Mouse (Mus musculus) gastrocnemius, postnatal 25 days (tissue): ENCODE data around the gene Acot5. TPM values are rescaled to one million over a fixed set of nuclear protein-coding genes. Genes with fewer than 3 reads are reported as not detected.
"Not testable (repeated sequence)": the region's sequence is repeated elsewhere in the genome, so short reads cannot be mapped to it uniquely, and the experiment has no call there.

Experiments
- DNase-seq: peaks from one replicate; pipeline ENCODE4 v3.0.0; 2022
- total RNA-seq, 2 experiments: library from RNA; stranded (reverse); gene quantifications; 1 replicate in 1 of 2; 2 replicates in 1 of 2; pipeline ENCODE4 v1.2.3; 2021

Gene Acot5
- total RNA-seq, 2 experiments from 2014 or later: not detected

- DNase-seq: no peak
These were observed 5.9 kb upstream of the Acot5 start for GRCm38 (mm10) chr12:84063228-84063627.

- no peak for DNase-seq
These were observed 5.3 kb upstream of the Acot5 start for GRCm38 (mm10) chr12:84063833-84064232.

GRCm38 (mm10) chr12:84064621-84065020, 4.5 kb upstream of the Acot5 start:
- no peak for DNase-seq

DNA sequence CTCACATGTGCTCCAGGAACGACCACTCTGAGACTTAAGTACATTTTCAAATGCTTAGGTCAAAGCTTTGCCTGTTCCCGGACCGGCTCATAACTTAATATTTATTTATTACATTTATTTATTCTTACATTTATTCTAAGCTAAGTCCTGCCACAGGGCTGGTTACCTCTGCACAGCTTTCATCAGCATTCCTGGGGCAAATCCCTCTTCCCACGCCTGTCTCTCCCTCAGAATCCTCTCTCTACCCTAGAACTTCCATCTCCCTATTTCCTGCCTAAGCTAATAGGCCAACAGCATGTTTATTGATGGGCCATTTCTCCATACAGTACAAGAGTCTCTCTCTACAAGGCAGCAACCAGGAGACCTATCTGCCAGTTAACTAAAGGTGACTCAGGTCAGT, 1.4 kb upstream of the Acot5 start:
- no peak for DNase-seq

- no peak for DNase-seq
These were observed 829 bp upstream of the Acot5 start for GRCm38 (mm10) chr12:84068296-84068695.

DNA sequence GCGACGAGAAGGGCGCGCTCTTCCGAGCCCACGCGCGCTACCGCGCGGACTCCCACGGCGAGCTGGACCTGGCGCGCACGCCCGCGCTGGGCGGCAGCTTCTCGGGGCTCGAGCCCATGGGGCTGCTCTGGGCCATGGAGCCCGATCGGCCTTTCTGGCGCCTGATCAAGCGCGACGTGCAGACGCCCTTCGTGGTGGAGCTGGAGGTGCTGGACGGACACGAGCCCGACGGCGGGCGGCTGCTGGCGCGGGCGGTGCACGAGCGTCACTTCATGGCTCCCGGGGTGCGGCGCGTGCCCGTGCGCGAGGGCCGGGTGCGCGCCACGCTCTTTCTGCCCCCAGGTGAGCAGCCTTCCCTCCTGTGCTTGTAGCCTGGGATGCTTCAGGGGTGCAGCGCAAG, 457 bp downstream of the Acot5 start:
- DNase-seq: peak; percentile 15

- no peak for DNase-seq
These were observed 2.6 kb downstream of the Acot5 start for GRCm38 (mm10) chr12:84071696-84072095.

DNA sequence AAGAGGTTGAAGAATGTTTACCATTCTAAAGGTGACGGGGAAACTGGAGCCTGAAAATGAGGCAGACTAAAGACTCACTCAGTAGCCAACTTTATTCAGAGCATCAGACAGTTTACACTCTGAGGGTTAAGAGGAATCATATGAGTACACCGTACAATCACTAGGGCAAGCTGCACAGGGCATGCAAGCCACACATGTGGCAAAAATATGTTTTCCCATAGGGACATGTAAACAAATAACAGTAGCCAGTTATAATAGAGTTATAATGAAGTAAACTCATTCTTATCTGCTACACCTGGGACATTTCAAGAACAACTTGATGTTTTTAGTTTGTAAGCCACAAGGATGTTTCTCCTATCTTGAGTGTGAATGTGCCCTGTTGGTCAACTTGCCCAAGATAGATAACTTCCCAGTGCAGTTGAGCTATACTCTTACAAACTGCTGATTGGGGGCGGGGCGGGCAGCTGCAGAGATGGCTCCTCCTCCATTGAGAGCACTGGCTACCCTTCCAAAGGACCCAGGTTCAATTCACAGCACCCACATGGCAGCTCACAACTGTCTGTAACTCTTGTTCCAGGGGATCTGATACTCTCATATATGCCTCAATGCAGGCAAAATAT, 8.4 kb downstream of the Acot5 start:
- DNase-seq: no peak

DNA sequence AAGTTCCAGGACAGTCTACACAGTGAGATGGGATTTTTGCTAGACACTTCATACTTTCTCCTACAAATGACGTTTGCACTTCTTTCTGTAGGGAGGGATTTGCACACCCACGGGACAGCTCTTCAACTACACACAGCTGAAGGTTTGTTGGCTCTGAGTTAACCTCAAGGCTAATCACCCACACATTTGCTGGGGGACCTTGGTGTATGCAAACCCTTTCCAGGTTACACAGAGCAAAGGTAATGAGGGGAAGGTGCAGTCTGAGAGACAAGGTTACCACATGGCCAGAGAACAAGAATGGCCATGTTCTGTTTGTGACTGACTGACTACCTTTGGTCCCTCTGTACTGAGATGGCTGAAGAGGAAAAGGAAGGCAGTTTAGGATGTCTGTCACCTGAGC, 14.7 kb downstream of the Acot5 start:
- no peak for DNase-seq

- no peak for DNase-seq
These were observed 15.5 kb downstream of the Acot5 start for GRCm38 (mm10) chr12:84084581-84084980.

DNA sequence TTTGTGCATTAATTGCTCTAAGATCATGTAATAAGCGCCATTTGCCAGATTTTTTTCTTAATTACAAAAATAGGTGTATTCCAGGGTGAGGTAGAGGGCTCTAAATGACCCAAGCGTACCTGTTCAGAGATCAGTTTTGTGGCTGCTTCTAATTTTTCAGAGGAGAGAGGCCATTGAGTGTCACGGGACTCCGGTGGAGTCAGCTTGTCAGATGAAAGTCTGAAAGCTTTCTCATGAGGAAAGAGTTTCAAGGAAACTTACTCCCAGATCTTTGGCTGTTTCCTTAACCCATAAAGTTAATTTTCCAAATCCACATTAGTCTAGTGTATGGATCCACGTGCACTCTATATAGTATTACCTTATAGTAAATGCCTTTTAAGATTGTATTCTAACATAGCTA, 25.5 kb downstream of the Acot5 start:
- not testable (repeated sequence) for DNase-seq

GRCm38 (mm10) chr12:84099605-84100004, 30.5 kb downstream of the Acot5 start:
- no peak for DNase-seq

GRCm38 (mm10) chr12:84100071-84100470, 30.9 kb downstream of the Acot5 start:
- no peak for DNase-seq

DNA sequence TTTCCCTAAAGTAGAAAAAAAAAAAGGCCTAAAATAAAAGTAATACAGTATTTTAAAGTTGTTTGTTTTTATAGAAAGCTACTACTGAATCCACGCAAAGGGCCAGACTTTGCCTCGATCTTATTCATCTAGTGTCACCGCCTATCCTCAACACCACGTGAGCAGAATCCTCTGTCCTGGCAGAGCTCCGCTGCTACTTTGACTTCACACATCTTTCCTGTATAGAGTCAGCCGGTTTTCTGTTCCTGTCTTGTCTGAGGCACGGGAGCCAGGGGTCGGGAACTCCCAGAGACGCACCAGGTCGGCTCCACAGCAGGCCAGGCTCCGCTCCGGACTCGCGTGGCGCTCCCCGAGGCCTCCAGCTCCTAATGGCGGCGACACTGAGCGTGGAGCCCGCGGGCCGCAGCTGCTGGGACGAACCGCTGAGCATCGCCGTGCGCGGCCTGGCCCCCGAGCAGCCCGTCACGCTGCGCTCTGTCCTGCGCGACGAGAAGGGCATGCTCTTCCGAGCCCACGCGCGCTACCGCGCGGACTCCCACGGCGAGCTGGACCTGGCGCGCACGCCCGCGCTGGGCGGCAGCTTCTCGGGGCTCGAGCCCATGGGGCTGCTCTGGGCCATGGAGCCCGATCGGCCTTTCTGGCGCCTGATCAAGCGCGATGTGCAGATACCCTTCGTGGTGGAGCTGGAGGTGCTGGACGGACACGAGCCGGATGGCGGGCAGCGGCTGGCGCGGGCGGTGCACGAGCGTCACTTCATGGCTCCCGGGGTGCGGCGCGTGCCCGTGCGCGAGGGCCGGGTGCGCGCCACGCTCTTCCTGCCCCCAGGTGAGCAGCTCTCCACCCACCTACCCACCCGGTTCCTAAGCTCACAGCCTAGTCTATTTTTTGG, 31.7 kb downstream of the Acot5 start, which contains the start of gene Acot6:
Gene Acot6, plus strand, starts transcription at position 51 of the 889 bp plus-strand sequence.
- DNase-seq: peak; percentile 18

DNA sequence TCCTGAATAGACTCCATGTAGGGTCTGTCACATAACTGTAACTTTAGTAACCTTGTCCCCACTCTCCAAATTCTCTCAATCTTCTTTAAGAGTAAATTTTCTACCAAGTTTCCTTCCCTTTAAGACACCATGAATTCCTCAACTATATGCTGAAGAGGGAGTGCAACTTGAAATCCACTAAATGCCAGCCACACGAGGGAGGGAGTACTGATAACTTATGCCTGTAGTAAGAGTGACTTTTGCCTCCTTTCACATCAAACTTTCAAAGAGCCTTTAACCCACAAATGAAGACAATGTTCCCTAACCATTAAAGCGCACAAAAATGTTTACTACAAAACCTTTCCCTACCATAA, 32.3 kb downstream of the Acot5 start:
- no peak for DNase-seq

DNA sequence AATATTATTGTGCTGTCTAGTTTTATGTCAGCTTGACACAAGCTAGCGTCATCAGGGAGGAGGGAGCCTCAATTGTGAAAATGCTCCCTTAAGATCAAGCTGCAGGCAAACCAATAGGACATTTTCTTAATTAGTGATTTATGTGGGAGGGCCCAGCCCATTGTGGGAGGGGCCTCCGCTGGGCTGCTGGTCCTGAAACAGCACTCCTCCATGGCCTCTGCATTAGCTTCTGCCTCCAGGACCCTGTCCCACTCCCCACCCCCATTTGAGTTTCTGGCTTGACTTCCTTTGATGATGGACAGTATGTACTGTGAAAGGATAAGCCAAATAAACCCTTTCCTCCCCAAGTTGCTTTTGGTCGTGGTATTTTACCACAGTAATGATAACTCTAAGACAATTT, 37.9 kb downstream of the Acot5 start:
- DNase-seq: no peak

- no peak for DNase-seq
These were observed 38.6 kb downstream of the Acot5 start for GRCm38 (mm10) chr12:84107692-84108091.

- DNase-seq: no peak
These were observed 40.8 kb downstream of the Acot5 start for GRCm38 (mm10) chr12:84109924-84110323.

- no peak for DNase-seq
These were observed 41.7 kb downstream of the Acot5 start for GRCm38 (mm10) chr12:84110814-84111213.

GRCm38 (mm10) chr12:84113676-84114075, 44.6 kb downstream of the Acot5 start:
- DNase-seq: no peak

- DNase-seq: peak; percentile 88
These were observed 45.2 kb downstream of the Acot5 start, which contains the start of gene Dnal1 for GRCm38 (mm10) chr12:84114153-84114994. Gene Dnal1 (plus strand): TSS chr12:84114366.

DNA sequence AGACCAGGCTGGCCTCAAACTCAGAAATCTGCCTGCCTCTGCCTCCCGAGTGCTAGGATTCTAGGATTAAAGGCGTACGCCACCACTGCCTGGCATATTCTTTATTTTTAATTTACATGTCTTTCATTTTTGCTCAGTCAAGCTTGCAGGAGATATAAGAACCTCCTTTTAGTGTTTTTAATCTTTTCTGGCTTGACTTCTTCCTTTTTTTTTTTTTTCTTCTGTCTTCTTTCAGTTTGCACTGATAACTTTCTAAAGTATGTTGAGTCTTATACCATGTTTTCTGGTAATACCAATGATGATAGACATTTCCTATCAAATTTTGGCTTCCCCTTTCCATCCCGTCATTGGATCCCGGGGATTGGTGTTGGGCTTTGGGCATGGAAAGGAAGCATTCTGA, 50.5 kb downstream of the Acot5 start:
- no peak for DNase-seq
